Comparison of ENCODE assay signal across 18 mouse cellular contexts in the genomic region with DNA sequence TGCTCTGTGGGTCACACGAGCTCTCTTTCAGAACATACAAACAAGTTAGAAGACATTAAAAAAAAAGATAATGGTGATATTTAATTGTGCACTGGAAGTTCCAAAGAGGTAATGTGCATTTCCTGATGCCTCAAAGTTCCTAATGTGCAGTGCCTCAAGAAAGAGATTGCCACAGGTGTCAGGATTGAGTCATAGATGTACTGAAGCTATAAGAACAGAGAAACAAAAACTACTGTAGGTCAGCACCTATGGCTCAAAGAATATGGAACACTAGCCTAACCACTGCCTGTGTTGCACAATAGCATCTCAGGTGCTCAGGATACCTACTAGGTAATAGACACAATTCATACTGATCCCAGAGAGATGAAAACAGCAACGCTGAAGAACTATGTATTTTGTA. TPM values are rescaled to one million over a fixed set of nuclear protein-coding genes. Genes with fewer than 3 reads are reported as not detected.
"Had no signal": no experiment of that assay in that cellular context is flagged by ENCODE, and none has a peak within 500 bp of the region (broad histone marks: within the 10 kb centered on the region; RNA-seq: fewer than 3 reads in every experiment).

No protein-coding gene starts in this region.

- H3K4me2 ChIP-seq: neural tube, embryonic 12.5 days; neural tube, embryonic 13.5 days; stomach, embryonic 15.5 days had no signal

- DNase-seq: right cerebral cortex, adult 18-20 months; right cerebral cortex, postnatal 14 days; right cerebral cortex, postnatal 25 days; right cerebral cortex, postnatal 4 days; spleen, adult 18-20 months; thymus, adult 18-20 months; thymus, adult 2 months; thymus, postnatal 14 days; thymus, postnatal 25 days; thymus, postnatal 36 days; thymus, postnatal 4 days had no signal

- H3K9me3 ChIP-seq: neural tube, embryonic 12.5 days; neural tube, embryonic 13.5 days; stomach, embryonic 15.5 days had no signal

- H3K27ac ChIP-seq: neural tube, embryonic 12.5 days; neural tube, embryonic 13.5 days; stomach, embryonic 15.5 days; stomach, postnatal 0 days had no signal

- H3K27me3 ChIP-seq: neural tube, embryonic 12.5 days; neural tube, embryonic 13.5 days; stomach, embryonic 15.5 days had no signal

- H3K36me3 ChIP-seq: neural tube, embryonic 12.5 days; neural tube, embryonic 13.5 days; stomach, embryonic 15.5 days had no signal

- H3K4me1 ChIP-seq: neural tube, embryonic 12.5 days; neural tube, embryonic 13.5 days; stomach, embryonic 15.5 days had no signal

- H3K9ac ChIP-seq: neural tube, embryonic 12.5 days; neural tube, embryonic 13.5 days; stomach, embryonic 15.5 days had no signal

- H3K4me3 ChIP-seq: neural tube, embryonic 12.5 days; neural tube, embryonic 13.5 days; stomach, embryonic 15.5 days had no signal

RNA-seq across cellular contexts. Expression of a gene that starts 36.3 kb away (rescaled TPM):
- polyA plus RNA-seq: neural tube, embryonic 11.5 days; neural tube, embryonic 13.5 days; neural tube, embryonic 14.5 days; stomach, postnatal 0 days; urinary bladder, adult 2 months had no signal
